Mouse (Mus musculus) ES-E14 (cell line): ENCODE data around the gene Uaca.

Experiments
- MAFK ChIP-seq: IDR thresholded peaks from 2 replicates; pipeline ENCODE4 v1.6.1; 2014; ENCODE audit warnings: mild to moderate bottlenecking, low read depth, low read length, inconsistent platforms; ENCODE audit not compliant: insufficient read depth
- ZNF384 ChIP-seq: IDR thresholded peaks from 2 replicates; pipeline ENCODE4 v1.6.1; 2012; ENCODE audit warnings: low read depth, low read length, inconsistent platforms

DNA sequence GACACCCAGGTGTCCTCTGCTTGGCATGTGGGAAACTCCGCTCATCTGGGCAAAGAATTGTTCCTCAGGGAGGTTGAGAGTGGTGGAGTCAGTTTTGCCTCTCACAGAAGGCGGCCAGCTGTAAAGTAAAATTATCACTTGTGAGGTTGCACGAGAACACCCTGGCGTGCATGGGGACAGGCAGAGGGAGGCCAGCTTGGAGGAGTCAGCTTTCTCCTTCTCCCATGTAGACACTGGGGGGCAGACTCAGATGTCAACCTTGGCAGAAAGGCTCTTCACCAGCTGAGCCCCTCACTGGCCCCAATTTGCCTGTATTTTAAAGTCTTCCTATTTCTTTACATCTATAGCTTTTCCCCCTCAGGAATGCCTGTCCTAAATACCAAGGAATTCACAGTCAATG is 35.3 kb downstream of the Uaca start:
- no peak for TF ChIP-seq ZNF384
- TF ChIP-seq MAFK, result no peak
